Mouse (Mus musculus): ENCODE measurements around the gene Nabp2. TPM values are rescaled to one million over a fixed set of nuclear protein-coding genes. Genes with fewer than 3 reads are reported as not detected.
A peak's percentile ranks its signal among the peaks of the same experiment; 100 is the strongest.

Nabp2 gene
- polyA plus RNA-seq (2012; rRNA removed) = 47.2 and 50.1 TPM in 2 replicates

- peak; percentile 88 for DNase-seq (ENCODE audit: low spot score)
These were observed at the start of gene Nabp2, which contains the start of gene Rnf41 for GRCm38 (mm10) chr10:128411211-128412054. Gene Nabp2, minus strand, starts transcription at chr10:128411492. Gene Rnf41, plus strand, starts transcription at chr10:128411657.

GRCm38 (mm10) chr10:128460270-128460630, 49.0 kb upstream of the Nabp2 start:
- no peak for DNase-seq (ENCODE audit: low spot score)

GRCm38 (mm10) chr10:128459409-128460269, 48.3 kb upstream of the Nabp2 start:
- DNase-seq (ENCODE audit: low spot score) = peak; percentile 53

GRCm38 (mm10) chr10:128458719-128459408, 47.6 kb upstream of the Nabp2 start, which contains the start of gene Smarcc2:
Gene Smarcc2, plus strand, starts transcription at chr10:128459248.
- peak; percentile 85 for DNase-seq (ENCODE audit: low spot score)

- peak; percentile 97 for DNase-seq (ENCODE audit: low spot score)
These were observed 47.0 kb upstream of the Nabp2 start for GRCm38 (mm10) chr10:128458348-128458718.

DNA sequence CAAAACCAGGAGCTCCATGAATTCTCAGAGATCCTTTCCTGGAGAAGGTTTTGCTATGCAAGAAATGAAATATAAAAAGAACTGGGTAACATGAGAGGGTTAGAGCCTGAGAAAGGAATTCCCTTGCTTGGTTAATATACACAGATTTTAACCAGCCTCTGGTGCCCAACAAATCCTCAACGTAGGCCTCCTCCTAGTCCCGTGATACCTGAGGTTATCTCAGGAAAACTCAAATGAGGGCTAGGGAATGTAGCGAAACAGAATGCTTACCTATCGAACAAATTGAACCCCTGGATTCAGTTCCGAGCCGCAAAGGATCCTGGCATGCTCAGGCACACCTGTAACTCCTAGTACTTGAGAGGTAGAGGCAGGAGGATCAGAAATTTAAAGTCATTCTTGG, 46.4 kb upstream of the Nabp2 start:
- DNase-seq (ENCODE audit: low spot score) = no peak

GRCm38 (mm10) chr10:128455280-128455679, 44.0 kb upstream of the Nabp2 start:
- no peak for DNase-seq (ENCODE audit: low spot score)

DNA sequence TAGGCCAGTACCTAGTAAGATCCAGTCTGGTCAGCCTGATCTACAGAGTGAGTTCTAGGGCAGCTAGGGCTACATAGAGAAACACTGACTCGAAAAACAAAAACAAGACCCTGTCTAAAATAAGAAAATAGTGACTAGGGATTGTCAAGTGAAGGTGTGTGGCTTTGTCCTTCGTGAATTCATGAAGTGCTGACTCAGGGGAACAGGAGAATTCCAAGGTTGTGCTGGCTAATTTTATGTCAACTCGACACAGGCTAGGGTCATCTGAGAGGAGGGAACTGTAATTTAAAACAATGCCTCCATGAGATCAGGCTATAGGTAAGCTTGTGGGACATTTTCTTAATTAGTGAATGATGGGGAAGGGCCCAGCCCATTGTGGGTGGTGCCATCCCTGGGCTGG, 43.2 kb upstream of the Nabp2 start:
- no peak for DNase-seq (ENCODE audit: low spot score)

DNA sequence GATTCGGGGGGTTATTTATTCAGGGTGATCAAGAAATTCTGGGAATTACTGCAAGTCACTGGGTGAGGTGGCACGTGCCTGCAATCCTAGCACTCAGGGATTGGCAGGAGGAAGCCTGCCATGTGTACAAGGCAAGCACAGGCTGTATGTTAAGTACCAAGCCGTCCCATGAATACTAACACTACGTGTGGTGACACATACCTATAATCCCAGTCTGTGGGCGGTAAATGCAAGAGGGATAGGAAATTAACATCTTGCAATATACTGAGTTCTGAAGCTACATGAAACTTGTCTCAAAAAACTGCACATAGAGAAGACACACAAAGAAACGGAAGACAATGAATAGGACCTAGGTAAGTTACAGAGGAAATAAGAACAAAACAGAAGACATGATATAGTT, 39.7 kb upstream of the Nabp2 start:
- DNase-seq (ENCODE audit: low spot score) = no peak

DNA sequence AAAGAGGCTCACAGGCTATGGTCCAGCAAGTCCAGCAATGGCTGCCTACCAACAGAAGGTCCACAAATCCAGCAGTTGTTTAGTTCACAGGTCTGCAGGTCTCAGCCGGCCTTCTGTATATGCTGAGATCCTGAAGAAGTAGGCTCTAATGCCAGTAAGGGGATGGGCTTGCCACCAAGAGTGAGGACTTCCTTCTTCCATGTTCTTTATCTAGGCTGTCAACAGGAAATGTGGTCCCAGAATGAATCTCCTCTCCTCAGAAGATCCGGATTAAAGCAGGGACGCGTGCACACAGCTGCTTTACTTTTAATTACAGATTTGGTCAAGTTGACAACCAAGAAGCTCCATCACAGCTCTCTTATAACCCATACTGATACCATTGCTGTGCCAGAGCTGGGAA, 34.1 kb upstream of the Nabp2 start:
- no peak for DNase-seq (ENCODE audit: low spot score)

- DNase-seq (ENCODE audit: low spot score) = no peak
These were observed 33.1 kb upstream of the Nabp2 start for GRCm38 (mm10) chr10:128444354-128444753.

- no peak for DNase-seq (ENCODE audit: low spot score)
These were observed 31.4 kb upstream of the Nabp2 start for GRCm38 (mm10) chr10:128442718-128443117.

GRCm38 (mm10) chr10:128441324-128442119, 30.2 kb upstream of the Nabp2 start:
- DNase-seq (ENCODE audit: low spot score) = no peak

DNA sequence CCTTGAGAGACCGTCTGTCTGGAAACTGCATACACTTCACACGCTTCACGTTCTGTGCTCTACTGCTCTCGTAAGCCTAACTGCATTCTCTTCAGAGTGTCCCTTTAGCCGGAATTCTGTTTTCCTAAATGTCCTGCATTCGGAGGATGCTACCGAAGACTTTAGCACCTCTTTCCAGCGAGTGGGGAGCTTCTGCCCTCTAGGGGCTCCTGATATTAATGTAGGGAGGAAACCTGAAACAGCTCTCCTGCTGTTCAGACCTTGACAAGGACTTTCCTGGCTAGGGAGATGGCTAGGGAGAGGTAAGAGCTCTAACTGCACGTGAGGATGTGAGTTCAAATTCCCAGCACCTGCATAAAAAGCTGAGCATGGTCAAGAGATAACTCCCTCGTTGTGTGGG, 29.1 kb upstream of the Nabp2 start:
- DNase-seq (ENCODE audit: low spot score) = no peak

- no peak for DNase-seq (ENCODE audit: low spot score)
These were observed 27.5 kb upstream of the Nabp2 start for GRCm38 (mm10) chr10:128438675-128439279.

- DNase-seq (ENCODE audit: low spot score) = no peak
These were observed 25.1 kb upstream of the Nabp2 start for GRCm38 (mm10) chr10:128436376-128436775.

DNA sequence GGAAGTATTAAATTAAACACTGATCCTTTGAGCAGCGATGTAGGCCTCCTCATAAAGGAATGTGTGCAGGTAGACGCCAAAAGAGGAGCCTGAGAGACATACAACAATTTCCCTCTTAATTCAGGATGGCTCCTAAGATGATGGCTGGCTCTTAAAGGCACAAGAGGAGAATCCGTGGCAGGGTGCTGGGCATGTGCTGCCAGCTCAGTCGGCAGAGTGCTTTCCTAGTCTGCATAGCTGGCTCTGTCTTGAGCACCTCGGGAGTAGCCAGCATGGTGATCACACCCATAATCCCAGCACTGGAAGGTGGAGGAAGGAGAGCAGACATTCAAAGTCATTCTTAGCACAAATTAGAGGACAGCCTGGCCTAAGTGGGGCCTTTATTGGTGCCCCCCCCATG, 24.6 kb upstream of the Nabp2 start:
- DNase-seq (ENCODE audit: low spot score) = no peak

DNA sequence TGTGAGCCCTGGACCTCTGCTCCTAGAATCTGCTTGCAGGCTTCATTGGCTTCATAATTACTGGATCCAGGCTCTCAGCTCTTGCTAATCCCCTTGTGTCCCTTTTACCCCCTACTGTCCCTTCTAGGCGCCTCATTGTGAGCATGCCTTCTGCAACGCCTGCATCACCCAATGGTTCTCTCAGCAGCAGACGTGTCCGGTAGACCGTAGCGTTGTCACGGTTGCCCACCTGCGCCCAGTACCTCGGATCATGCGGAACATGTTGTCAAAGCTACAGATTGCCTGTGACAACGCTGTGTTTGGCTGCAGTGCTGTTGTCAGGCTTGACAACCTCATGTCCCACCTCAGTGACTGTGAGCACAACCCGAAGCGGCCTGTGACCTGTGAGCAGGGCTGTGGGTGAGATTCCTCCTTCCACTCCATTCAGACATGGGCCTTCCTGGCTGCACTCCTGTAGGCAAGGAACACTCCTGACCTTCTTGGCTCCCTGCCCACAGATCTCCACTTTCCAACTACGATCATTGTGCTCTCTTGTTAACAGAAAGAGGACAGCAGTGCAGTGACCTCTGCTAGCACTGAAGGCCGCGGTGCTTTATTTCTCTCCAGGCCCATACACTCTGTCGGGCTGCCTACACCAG, 24.0 kb upstream of the Nabp2 start:
- no peak for DNase-seq (ENCODE audit: low spot score)

DNA sequence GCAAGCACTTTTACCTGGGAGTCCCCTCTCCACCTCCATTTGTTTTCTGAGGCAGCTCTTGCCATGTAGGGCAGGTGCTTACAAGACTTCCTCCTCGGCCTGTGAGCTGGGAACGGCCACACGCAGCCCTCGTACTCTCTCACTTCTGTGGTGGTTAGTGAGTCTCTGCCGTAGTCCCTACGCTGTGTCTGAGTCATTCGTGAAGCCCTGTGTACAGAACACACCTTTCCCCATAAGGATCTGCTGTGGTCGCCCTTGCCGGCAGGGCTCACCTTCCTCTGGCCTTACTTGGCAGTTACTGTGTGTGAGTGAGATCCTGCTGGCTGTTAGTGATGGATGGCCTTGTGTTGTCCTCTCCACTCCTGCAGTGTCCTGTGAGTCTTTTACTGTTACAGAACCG, 23.4 kb upstream of the Nabp2 start:
- no peak for DNase-seq (ENCODE audit: low spot score)

DNA sequence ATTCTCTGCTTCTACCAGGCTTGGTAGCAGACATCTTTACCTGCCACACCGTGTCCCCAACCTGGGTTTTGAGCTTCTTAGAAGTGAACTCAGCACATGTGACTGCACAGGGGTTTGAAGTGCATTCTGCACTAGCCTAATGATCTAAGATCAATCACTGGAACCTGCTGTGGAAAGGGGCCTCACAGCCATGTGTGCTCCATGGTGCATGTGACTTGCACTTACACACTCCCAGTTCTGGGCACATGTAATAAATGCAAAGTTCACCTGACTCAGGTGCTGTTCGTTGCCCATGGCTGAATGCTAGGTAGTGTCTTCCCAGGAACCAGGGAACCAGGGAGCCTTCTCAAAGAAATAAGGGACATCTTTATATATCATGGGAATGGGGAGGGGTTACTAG, 22.1 kb upstream of the Nabp2 start:
- DNase-seq (ENCODE audit: low spot score) = no peak

Measured in urinary bladder, adult 2 months (tissue).